ENCODE assay signal across 8 mouse cellular contexts in the genomic region with DNA sequence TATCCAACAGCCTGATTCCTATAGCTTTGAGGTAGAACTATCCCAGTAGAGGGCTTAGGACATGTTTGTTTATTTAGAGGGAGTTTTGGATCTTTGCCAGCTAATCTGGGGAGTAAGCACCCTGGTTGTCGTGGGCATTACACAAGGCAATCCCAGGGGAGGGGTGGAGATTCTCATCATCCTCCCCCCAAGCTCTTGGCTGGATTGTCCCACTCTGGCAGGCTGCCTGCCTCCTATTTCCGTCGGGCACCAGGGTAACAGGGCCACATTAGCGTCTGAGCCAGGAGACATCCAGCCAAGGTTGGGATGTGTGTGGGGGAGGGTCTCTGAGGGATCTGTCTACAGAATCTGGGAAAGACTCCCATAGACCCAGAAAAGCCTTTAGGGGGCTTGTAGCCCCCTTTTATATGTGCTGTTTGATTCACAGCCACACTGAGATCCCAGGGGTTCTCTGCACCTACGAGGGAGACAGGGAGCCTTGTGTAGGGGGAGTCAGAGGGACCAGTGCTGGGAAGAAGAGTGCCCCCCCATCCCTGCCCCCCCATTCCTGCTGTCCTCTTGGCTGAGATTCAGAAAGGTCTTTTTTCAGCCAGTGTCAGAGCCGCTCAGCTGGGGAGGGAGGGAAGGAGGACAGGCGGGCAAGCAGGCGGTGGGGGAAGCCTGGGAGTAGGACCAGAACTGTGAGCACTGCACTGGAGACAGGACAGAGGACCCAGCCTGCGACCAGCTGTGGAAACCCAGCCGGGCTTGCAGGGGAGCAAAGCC. TPM values are rescaled to one million over a fixed set of nuclear protein-coding genes. Genes with fewer than 3 reads are reported as not detected.
A peak's percentile ranks its signal among the peaks of the same experiment; 100 is the strongest.
DNase-seq lines count a peak whose midpoint lies in the region; ATAC-seq and TF ChIP-seq lines count a peak whose summit lies in the region.

No protein-coding gene starts in this region.

- no peaks in the 10 kb centered on the region for H3K9me3 ChIP-seq in forebrain, postnatal 0 days (ENCODE audit: low read length)
- no peaks in the 10 kb centered on the region for H3K9me3 ChIP-seq in hindbrain, embryonic 10.5 days
- no peaks in the 10 kb centered on the region for H3K9me3 ChIP-seq in lung, embryonic 16.5 days (ENCODE audit: control insufficient read depth, low read length)

- H3K9ac ChIP-seq in forebrain, postnatal 0 days = peak overlapping the region; percentile 37
- peak overlapping the region; percentile 65 for H3K9ac ChIP-seq in lung, embryonic 16.5 days (ENCODE audit: low read length)

- H3K27ac ChIP-seq in forebrain, postnatal 0 days (ENCODE audit: low read depth, low read length) = peak overlapping the region; percentile 80
- peak overlapping the region; percentile 69 for H3K27ac ChIP-seq in hindbrain, embryonic 10.5 days
- H3K27ac ChIP-seq in lung, embryonic 16.5 days (ENCODE audit: low read length) = peak overlapping the region; percentile 98

- H3K4me1 ChIP-seq in forebrain, postnatal 0 days (ENCODE audit: insufficient read depth) = peaks cover 36% of the 10 kb centered on the region
- H3K4me1 ChIP-seq in hindbrain, embryonic 10.5 days (replicated peaks) = peaks cover 72% of the 10 kb centered on the region
- H3K4me1 ChIP-seq in lung, embryonic 16.5 days (replicated peaks; ENCODE audit: control insufficient read depth, insufficient read depth, low read length) = peaks cover 91% of the 10 kb centered on the region

- peak; percentile 87 for DNase-seq in NIH3T3 (ENCODE audit: low read depth)
- DNase-seq in forebrain, postnatal 0 days = peak; percentile 81
- DNase-seq in hindbrain, embryonic 10.5 days (ENCODE audit: low spot score) = no peak
- peak; percentile 72 to 76 for DNase-seq in layer of hippocampus, adult 8-10 months (ENCODE audit: low spot score in 2 of 2)
- DNase-seq in skeletal muscle tissue, adult 2 months (ENCODE audit: low read depth, low spot score) = peak; percentile 93
- DNase-seq in embryo, embryonic 11 days = no peak

- H3K27me3 ChIP-seq in forebrain, postnatal 0 days (ENCODE audit: insufficient read depth, low read length) = no peaks in the 10 kb centered on the region
- no peaks in the 10 kb centered on the region for H3K27me3 ChIP-seq in hindbrain, embryonic 10.5 days (ENCODE audit: insufficient read depth, poor library complexity, severe bottlenecking)
- no peaks in the 10 kb centered on the region for H3K27me3 ChIP-seq in lung, embryonic 16.5 days (ENCODE audit: control insufficient read depth, insufficient read depth, low read depth, low read length)

- no peak for TF ChIP-seq CTCF in forebrain, postnatal 0 days (IDR thresholded peaks at IDR 0.05; ENCODE audit: low read depth)

- H3K36me3 ChIP-seq in forebrain, postnatal 0 days (ENCODE audit: insufficient read depth) = peaks cover 2% of the 10 kb centered on the region; the same call in 1 of the 2 replicates
- peaks cover 4% of the 10 kb centered on the region; the same call in 1 of the 2 replicates for H3K36me3 ChIP-seq in hindbrain, embryonic 10.5 days
- H3K36me3 ChIP-seq in lung, embryonic 16.5 days (ENCODE audit: control insufficient read depth, insufficient read depth, low read length) = no peaks in the 10 kb centered on the region

- peak overlapping the region; percentile 7; the same call in 1 of the 2 replicates for H3K4me3 ChIP-seq in forebrain, postnatal 0 days (ENCODE audit: low read depth, low read length)
- H3K4me3 ChIP-seq in hindbrain, embryonic 10.5 days = no peak overlapping the region
- peak overlapping the region; percentile 41 for H3K4me3 ChIP-seq in lung, embryonic 16.5 days (ENCODE audit: low read length)

- WGBS in forebrain, postnatal 0 days = 4% methylated on average over 10 of the region's 10 CpGs
- WGBS in hindbrain, embryonic 10.5 days = 36% methylated on average over 10 of the region's 10 CpGs
- 6% methylated on average over 10 of the region's 10 CpGs for WGBS in lung, embryonic 16.5 days

- peak overlapping the region; percentile 40 for H3K4me2 ChIP-seq in forebrain, postnatal 0 days (ENCODE audit: low read depth)
- peak overlapping the region; percentile 64 for H3K4me2 ChIP-seq in lung, embryonic 16.5 days (ENCODE audit: low read depth, low read length)

- 0 out of 2 replicates have a peak, but pooled peaks have one; percentile 39 for ATAC-seq in cerebellum, adult (ENCODE audit: insufficient number of reproducible peaks, low FRiP score, low TSS enrichment)
- ATAC-seq in forebrain, postnatal 0 days = peak; percentile 70
- peak; percentile 84 for ATAC-seq in lung, embryonic 16.5 days (ENCODE audit: low read depth)

RNA-seq across cellular contexts. Expression of a gene that starts 17.1 kb away (rescaled TPM):
- 48.4 and 55.3 TPM in 2 replicates for total RNA-seq in forebrain, postnatal 0 days (2014; rRNA removed)
- polyA plus RNA-seq in forebrain, postnatal 0 days (2015; fragmentation: Nextera tagmentation; extraction: Ambion mirVana) = 10.3 and 13.2 TPM in 2 replicates
- 7.8 and 8.4 TPM in 2 replicates for polyA plus RNA-seq in hindbrain, embryonic 10.5 days (2016; fragmentation: Nextera tagmentation; extraction: Ambion mirVana)
- 100 to 1,000 TPM; 206 to 238 (median 222) TPM for total RNA-seq in layer of hippocampus, adult 8-10 months (2022)
- polyA plus RNA-seq in lung, embryonic 16.5 days (2015; fragmentation: Nextera tagmentation; extraction: Ambion mirVana) = 15.4 and 18.0 TPM in 2 replicates

RNA-seq across cellular contexts. Expression of a gene that starts 52.0 kb away (rescaled TPM):
- total RNA-seq in forebrain, postnatal 0 days (2014; rRNA removed) = 70.3 and 112 TPM in 2 replicates
- polyA plus RNA-seq in forebrain, postnatal 0 days (2015; fragmentation: Nextera tagmentation; extraction: Ambion mirVana) = 34.8 and 35.3 TPM in 2 replicates
- polyA plus RNA-seq in hindbrain, embryonic 10.5 days (2016; fragmentation: Nextera tagmentation; extraction: Ambion mirVana) = 42.5 and 69.9 TPM in 2 replicates
- 10 to 100 TPM; 54.4 to 75.4 (median 58.0) TPM for total RNA-seq in layer of hippocampus, adult 8-10 months (2022)
- polyA plus RNA-seq in lung, embryonic 16.5 days (2015; fragmentation: Nextera tagmentation; extraction: Ambion mirVana) = 57.3 and 58.4 TPM in 2 replicates

Comparison
In these comparisons a context has a peak if more than half of its experiments do, and no peak if none do; other contexts are left out.
1. DNase-seq: peak in NIH3T3 (single experiment), forebrain, postnatal 0 days (single experiment), layer of hippocampus, adult 8-10 months (2 of 2) and skeletal muscle tissue, adult 2 months (single experiment); none in hindbrain, embryonic 10.5 days (single experiment) and embryo, embryonic 11 days (single experiment).
2. Peak in every context shown above with its lines, with median percentiles within 50 percentile points of each other: ATAC-seq and H3K27ac ChIP-seq.